Mouse (Mus musculus) MEL (cell line): ENCODE data around the gene A730061H03Rik. TPM values are rescaled to one million over a fixed set of nuclear protein-coding genes. Genes with fewer than 3 reads are reported as not detected.

Experiments used
- DNase-seq: peaks from one replicate; pipeline ENCODE4 v3.0.0; 2011; ENCODE audit warnings: low read depth, low spot score
- H3K27ac ChIP-seq: 2 replicates; pipeline ENCODE4 v1.5.1; 2012; ENCODE audit warnings: low read depth, mild to moderate bottlenecking, control low read depth, low read length, moderate library complexity; ENCODE audit not compliant: control insufficient read depth
- H3K27me3 ChIP-seq, 2 experiments: fragments of 150-350 bp in 1 of 2; sonication (generic) in 1 of 2; 2 replicates each; pipeline ENCODE4 v1.6.1; 2012; ENCODE audit warnings: low read length in 2 of 2, mild to moderate bottlenecking in 2 of 2, improper control_type of control experiment in 1 of 2, moderate library complexity in 1 of 2; ENCODE audit not compliant: insufficient read depth in 2 of 2, control insufficient read depth in 1 of 2
- H3K36me3 ChIP-seq, 2 experiments: 2 replicates each; pipeline ENCODE4 v1.6.1; 2012 to 2014; ENCODE audit warnings: low read length in 2 of 2, improper control_type of control experiment in 1 of 2, inconsistent platforms in 1 of 2, mild to moderate bottlenecking in 1 of 2; ENCODE audit not compliant: insufficient read depth in 2 of 2, control insufficient read depth in 1 of 2
- H3K4me1 ChIP-seq, 2 experiments: fragments of 150-350 bp in 1 of 2; sonication (generic) in 1 of 2; 2 replicates each; pipeline ENCODE4 v1.6.1; 2012; ENCODE audit warnings: low read length in 2 of 2, improper control_type of control experiment in 1 of 2, mild to moderate bottlenecking in 1 of 2; ENCODE audit not compliant: insufficient read depth in 2 of 2, control insufficient read depth in 1 of 2
- H3K4me3 ChIP-seq, 2 experiments: fragments of 150-350 bp in 1 of 2; sonication (generic) in 1 of 2; 2 replicates each; pipeline ENCODE4 v1.5.1; 2012; ENCODE audit warnings: low read depth in 2 of 2, low read length in 2 of 2, mild to moderate bottlenecking in 2 of 2, moderate library complexity in 2 of 2, control low read depth in 1 of 2, improper control_type of control experiment in 1 of 2; ENCODE audit not compliant: control insufficient read depth in 1 of 2, insufficient read depth in 1 of 2
- H3K79me2 ChIP-seq: 2 replicates; pipeline ENCODE4 v1.6.1; 2012; ENCODE audit warnings: mild to moderate bottlenecking, low read length, moderate library complexity; ENCODE audit not compliant: control insufficient read depth, poor library complexity, insufficient read depth
- H3K9ac ChIP-seq: 2 replicates; pipeline ENCODE4 v1.6.1; 2012; ENCODE audit warnings: low read depth, mild to moderate bottlenecking, control low read depth, low read length, moderate library complexity; ENCODE audit not compliant: control insufficient read depth, poor library complexity, severe bottlenecking
- H3K9me3 ChIP-seq: fragments of 150-350 bp; sonication (generic); replicated peaks from 2 replicates; pipeline ENCODE4 v1.6.1; 2012; ENCODE audit warnings: mild to moderate bottlenecking, low read length, improper control_type of control experiment, moderate library complexity; ENCODE audit not compliant: insufficient read depth
- BHLHE40 ChIP-seq: IDR thresholded peaks from 2 replicates; pipeline ENCODE4 v1.6.1; 2012; ENCODE audit warnings: low read depth, mild to moderate bottlenecking, inconsistent platforms, low read length, improper control_type of control experiment, borderline replicate concordance
- CHD1 ChIP-seq: IDR thresholded peaks from 2 replicates; pipeline ENCODE4 v1.6.1; 2012; ENCODE audit warnings: low read depth, mild to moderate bottlenecking, inconsistent platforms, low read length, improper control_type of control experiment
- CHD2 ChIP-seq: IDR thresholded peaks from 2 replicates; pipeline ENCODE4 v1.6.1; 2011; ENCODE audit warnings: low read length, improper control_type of control experiment
- CTCF ChIP-seq, 3 experiments: IDR thresholded peaks in 2 of 3; conservative IDR thresholded peaks in 1 of 3; 2 replicates each; pipeline ENCODE4 v1.5.1; 2011 to 2012; ENCODE audit warnings: low read length in 3 of 3, low read depth in 2 of 3, mild to moderate bottlenecking in 2 of 3, improper control_type of control experiment in 1 of 3, inconsistent platforms in 1 of 3, mixed read lengths in 1 of 3, moderate library complexity in 1 of 3; ENCODE audit not compliant: control insufficient read depth in 1 of 3, insufficient read depth in 1 of 3, poor library complexity in 1 of 3, severe bottlenecking in 1 of 3
- E2F4 ChIP-seq: IDR thresholded peaks from 2 replicates; pipeline ENCODE4 v1.6.1; 2011; ENCODE audit warnings: low read depth, low read length, improper control_type of control experiment, borderline replicate concordance
- ELF1 ChIP-seq: IDR thresholded peaks from 2 replicates; pipeline ENCODE4 v1.6.1; 2014; ENCODE audit warnings: low read depth, mild to moderate bottlenecking, inconsistent platforms, low read length, improper control_type of control experiment, moderate library complexity
- EP300 ChIP-seq, 2 experiments: IDR thresholded peaks; 2 replicates each; pipeline ENCODE4 v1.6.1; 2011; ENCODE audit warnings: improper control_type of control experiment in 2 of 2, low read length in 2 of 2, low read depth in 1 of 2, mild to moderate bottlenecking in 1 of 2
- ETS1 ChIP-seq: IDR thresholded peaks from 2 replicates; pipeline ENCODE4 v1.6.1; 2012; ENCODE audit warnings: low read depth, mild to moderate bottlenecking, inconsistent platforms, low read length, improper control_type of control experiment, moderate library complexity
- GABPA ChIP-seq: IDR thresholded peaks from 2 replicates; pipeline ENCODE4 v1.6.1; 2012; ENCODE audit warnings: low read depth, mild to moderate bottlenecking, inconsistent platforms, low read length, improper control_type of control experiment, moderate library complexity
- GATA1 ChIP-seq: IDR thresholded peaks from 2 replicates; pipeline ENCODE4 v1.6.1; 2011; ENCODE audit warnings: low read depth, low read length, improper control_type of control experiment
- HCFC1 ChIP-seq: IDR thresholded peaks from 2 replicates; pipeline ENCODE4 v1.6.1; 2012; ENCODE audit warnings: low read depth, mild to moderate bottlenecking, inconsistent platforms, low read length, improper control_type of control experiment, moderate library complexity
- KAT2A ChIP-seq: conservative IDR thresholded peaks from 2 replicates; pipeline ENCODE4 v1.6.1; 2012; ENCODE audit warnings: low read depth, low read length, improper control_type of control experiment, inconsistent platforms
- MAFK ChIP-seq: IDR thresholded peaks from 2 replicates; pipeline ENCODE4 v1.6.1; 2011; ENCODE audit warnings: low read depth, mild to moderate bottlenecking, low read length, improper control_type of control experiment, borderline replicate concordance
- MAX ChIP-seq: IDR thresholded peaks from 2 replicates; pipeline ENCODE4 v1.6.1; 2011; ENCODE audit warnings: low read length, improper control_type of control experiment
- MAZ ChIP-seq: IDR thresholded peaks from 2 replicates; pipeline ENCODE4 v1.6.1; 2012; ENCODE audit warnings: low read depth, mild to moderate bottlenecking, inconsistent platforms, low read length, improper control_type of control experiment
- MEF2A ChIP-seq: IDR thresholded peaks from 2 replicates; pipeline ENCODE4 v1.6.1; 2014; ENCODE audit warnings: low read depth, mild to moderate bottlenecking, inconsistent platforms, low read length, improper control_type of control experiment; ENCODE audit not compliant: poor library complexity, insufficient replicate concordance, severe bottlenecking; ENCODE audit errors: extremely low read depth
- MXI1 ChIP-seq: IDR thresholded peaks from 2 replicates; pipeline ENCODE4 v1.6.1; 2011; ENCODE audit warnings: mild to moderate bottlenecking, low read depth, low read length, improper control_type of control experiment
- MYB ChIP-seq: IDR thresholded peaks from 2 replicates; pipeline ENCODE4 v1.6.1; 2011; ENCODE audit warnings: mild to moderate bottlenecking, low read depth, low read length, improper control_type of control experiment
- MYC ChIP-seq: IDR thresholded peaks from 2 replicates; pipeline ENCODE4 v1.6.1; 2011; ENCODE audit warnings: low read depth, mild to moderate bottlenecking, low read length, improper control_type of control experiment, moderate library complexity
- NELFE ChIP-seq: IDR thresholded peaks from 2 replicates; pipeline ENCODE4 v1.6.1; 2011; ENCODE audit warnings: low read depth, low read length, improper control_type of control experiment
- NRF1 ChIP-seq: IDR thresholded peaks from 2 replicates; pipeline ENCODE4 v1.6.1; 2014; ENCODE audit warnings: low read depth, mild to moderate bottlenecking, inconsistent platforms, low read length, improper control_type of control experiment, moderate library complexity; ENCODE audit not compliant: poor library complexity, insufficient read depth, severe bottlenecking
- POLR2A ChIP-seq, 2 experiments: IDR thresholded peaks; 2 replicates each; pipeline ENCODE4 v1.6.1; 2011 to 2012; ENCODE audit warnings: low read length in 2 of 2, mild to moderate bottlenecking in 2 of 2, control low read depth in 1 of 2, improper control_type of control experiment in 1 of 2, low read depth in 1 of 2, moderate library complexity in 1 of 2; ENCODE audit not compliant: control insufficient read depth in 1 of 2, insufficient read depth in 1 of 2, poor library complexity in 1 of 2
- POLR2AphosphoS2 ChIP-seq: IDR thresholded peaks from 2 replicates; pipeline ENCODE4 v1.6.1; 2011; ENCODE audit warnings: low read length, improper control_type of control experiment
- POLR2AphosphoS5 ChIP-seq: IDR thresholded peaks from 2 replicates; pipeline ENCODE4 v1.6.1; 2012; ENCODE audit warnings: low read depth, borderline replicate concordance, mild to moderate bottlenecking, inconsistent platforms, low read length, moderate library complexity, mixed read lengths
- SIN3A ChIP-seq: IDR thresholded peaks from 2 replicates; pipeline ENCODE4 v1.6.1; 2012; ENCODE audit warnings: low read length, improper control_type of control experiment, inconsistent platforms
- SMC3 ChIP-seq: IDR thresholded peaks from 2 replicates; pipeline ENCODE4 v1.6.1; 2011; ENCODE audit warnings: low read depth, low read length, improper control_type of control experiment
- TBP ChIP-seq: IDR thresholded peaks from 2 replicates; pipeline ENCODE4 v1.8.0; 2011; ENCODE audit warnings: low read depth, low read length, improper control_type of control experiment
- TCF12 ChIP-seq: IDR thresholded peaks from 2 replicates; pipeline ENCODE4 v1.6.1; 2014; ENCODE audit warnings: low read depth, mild to moderate bottlenecking, inconsistent platforms, low read length, improper control_type of control experiment, moderate library complexity
- UBTF ChIP-seq: IDR thresholded peaks from 2 replicates; pipeline ENCODE4 v1.6.1; 2012; ENCODE audit warnings: low read depth, mild to moderate bottlenecking, inconsistent platforms, low read length, improper control_type of control experiment, moderate library complexity, borderline replicate concordance; ENCODE audit not compliant: insufficient read depth
- USF1 ChIP-seq: IDR thresholded peaks from 2 replicates; pipeline ENCODE4 v1.6.1; 2014; ENCODE audit warnings: low read depth, mild to moderate bottlenecking, inconsistent platforms, low read length, improper control_type of control experiment, moderate library complexity
- USF2 ChIP-seq, 2 experiments: IDR thresholded peaks; 2 replicates each; pipeline ENCODE4 v1.6.1; 2011 to 2012; ENCODE audit warnings: improper control_type of control experiment in 2 of 2, low read length in 2 of 2, borderline replicate concordance in 1 of 2, inconsistent platforms in 1 of 2, low read depth in 1 of 2, mild to moderate bottlenecking in 1 of 2; ENCODE audit not compliant: insufficient read depth in 1 of 2
- ZC3H11A ChIP-seq: IDR thresholded peaks from 2 replicates; pipeline ENCODE4 v1.6.1; 2012; ENCODE audit warnings: low read depth, mild to moderate bottlenecking, inconsistent platforms, low read length, improper control_type of control experiment
- ZKSCAN1 ChIP-seq: IDR thresholded peaks from 2 replicates; pipeline ENCODE4 v1.6.1; 2012; ENCODE audit warnings: low read depth, mild to moderate bottlenecking, inconsistent platforms, low read length, improper control_type of control experiment, moderate library complexity
- ZMIZ1 ChIP-seq: IDR thresholded peaks from 2 replicates; pipeline ENCODE4 v1.6.1; 2012; ENCODE audit warnings: low read depth, mild to moderate bottlenecking, inconsistent platforms, low read length, improper control_type of control experiment, moderate library complexity
- ZNF384 ChIP-seq: IDR thresholded peaks from 2 replicates; pipeline ENCODE4 v1.6.1; 2012; ENCODE audit warnings: low read depth, mild to moderate bottlenecking, inconsistent platforms, low read length, improper control_type of control experiment
- polyA plus RNA-seq, 2 experiments: library from polyadenylated mRNA; stranded (reverse) in 1 of 2; unstranded in 1 of 2; fragments of >175 nt in 1 of 2; fragments of >200 nt in 1 of 2; gene quantifications; 2 replicates each; pipeline versions ENCODE4 v1.2.1 to v1.2.4; 2012; ENCODE audit warnings: low replicate concordance in 2 of 2, low read depth in 1 of 2; ENCODE audit not compliant: insufficient read length in 2 of 2, insufficient read depth in 1 of 2, missing spikeins in 1 of 2
- total RNA-seq: library from RNA; depleted of rRNA; stranded (reverse); fragments of 300-350 nt; gene quantifications from 2 replicates; pipeline ENCODE4 v1.2.3, GENCODE M21; 2012

A730061H03Rik gene
- total and polyA plus RNA-seq, 3 experiments: 0.73 to 0.86 TPM; not detected in 1

GRCm38 (mm10) chr14:55586149-55586548, 25.9 kb upstream of the A730061H03Rik start (continued):
- TF ChIP-seq POLR2AphosphoS5 (no peak), MAX (peak; percentile 69; the same call in 1 of the 2 replicates)

GRCm38 (mm10) chr14:55585566-55585960, 25.4 kb upstream of the A730061H03Rik start:
- Histone ChIP-seq H3K4me3 (peak overlapping the region; percentile 78 to 82), H3K36me3 (peaks cover 0 to 34% of the 10 kb centered on the region in 2 experiments; a peak in 2 of 4 replicates), H3K27me3 (no peaks in the 10 kb centered on the region), H3K9ac (peak overlapping the region; percentile 73), H3K79me2 (peaks cover 12% of the 10 kb centered on the region), H3K27ac (peak overlapping the region; percentile 100), H3K9me3 (no peaks in the 10 kb centered on the region), H3K4me1 (peaks cover 3 to 41% of the 10 kb centered on the region in 2 experiments)
- DNase-seq: peak; percentile 81
- TF ChIP-seq MYC: no peak; the same call in 1 of the 2 replicates
- no peak for TF ChIP-seq USF2 (IDR thresholded peaks at IDR 0.05; ENCODE audit: borderline replicate concordance in 1 of 2, insufficient read depth in 1 of 2, low read depth in 1 of 2, low read length in 2 of 2)
- no peak; the same call in 1 of the 2 replicates for TF ChIP-seq ELF1
- TF ChIP-seq ZMIZ1: no peak
- 0 out of 2 replicates have a peak, but pooled peaks have one; percentile 10 for TF ChIP-seq BHLHE40
- peak; percentile 75 for TF ChIP-seq ETS1
- TF ChIP-seq MAZ: no peak
- TF ChIP-seq MAX: no peak; the same call in 1 of the 2 replicates
- no peak for TF ChIP-seq CTCF (IDR thresholded peaks at IDR 0.05 in 2 of 3, conservative IDR thresholded peaks at IDR 0.05 in 1 of 3; ENCODE audit: control insufficient read depth in 1 of 3, insufficient read depth in 1 of 3, low read depth in 2 of 3, low read length in 3 of 3, poor library complexity in 1 of 3, severe bottlenecking in 1 of 3)
- peak; percentile 89 to 92 for TF ChIP-seq EP300 (IDR thresholded peaks at IDR 0.05; ENCODE audit: low read depth in 1 of 2, low read length in 2 of 2)
- no peak for TF ChIP-seq MEF2A
- TF ChIP-seq TCF12: peak; percentile 87
- no peak for TF ChIP-seq USF1
- TF ChIP-seq SIN3A: peak; percentile 34; the same call in 1 of the 2 replicates
- TF ChIP-seq TBP: peak; percentile 68; the same call in 1 of the 2 replicates
- no peak for TF ChIP-seq HCFC1
- TF ChIP-seq GABPA: no peak
- TF ChIP-seq MYB: peak; percentile 88
- no peak for TF ChIP-seq POLR2AphosphoS2
- no peak for TF ChIP-seq SMC3
- no peak for TF ChIP-seq MXI1
- TF ChIP-seq POLR2AphosphoS5: no peak
- no peak; the same call in 1 of the 2 replicates for TF ChIP-seq NELFE
- no peak for TF ChIP-seq ZKSCAN1
- TF ChIP-seq KAT2A: no peak
- no peak; a peak in 1 of 4 replicates for TF ChIP-seq POLR2A (IDR thresholded peaks at IDR 0.05; ENCODE audit: control insufficient read depth in 1 of 2, insufficient read depth in 1 of 2, low read depth in 1 of 2, low read length in 2 of 2, poor library complexity in 1 of 2)
- TF ChIP-seq E2F4: no peak
- TF ChIP-seq NRF1: no peak
- TF ChIP-seq UBTF: no peak
- TF ChIP-seq CHD2: no peak
- peak; percentile 96 for TF ChIP-seq GATA1
- no peak for TF ChIP-seq MAFK
- 0 out of 2 replicates have a peak, but pooled peaks have one; percentile 0 for TF ChIP-seq CHD1
- no peak for TF ChIP-seq ZC3H11A
- TF ChIP-seq ZNF384: no peak
